Mouse (Mus musculus) erythroblast, embryonic 14.5 days (primary cell): ENCODE measurements around the gene Hnrnpa3. TPM values are rescaled to one million over a fixed set of nuclear protein-coding genes. Genes with fewer than 3 reads are reported as not detected.

Experiments used
- H3K27me3 ChIP-seq: 2 replicates; pipeline ENCODE4 v1.6.1; 2012; ENCODE audit warnings: inconsistent platforms; ENCODE audit not compliant: control insufficient read depth
- H3K36me3 ChIP-seq: 2 replicates; pipeline ENCODE4 v1.6.1; 2012; ENCODE audit warnings: mild to moderate bottlenecking, inconsistent platforms; ENCODE audit not compliant: control insufficient read depth
- H3K4me1 ChIP-seq: 2 replicates; pipeline ENCODE4 v1.6.1; 2012; ENCODE audit warnings: inconsistent platforms; ENCODE audit not compliant: control insufficient read depth
- H3K4me3 ChIP-seq: replicated peaks from 2 replicates; pipeline ENCODE3; 2012; ENCODE audit warnings: moderate library complexity, mild to moderate bottlenecking, inconsistent platforms
- H3K9me3 ChIP-seq: 2 replicates; pipeline ENCODE4 v1.6.1; 2012; ENCODE audit warnings: low read length, inconsistent platforms, mixed read lengths; ENCODE audit not compliant: control insufficient read depth
- GATA1 ChIP-seq: IDR thresholded peaks from 2 replicates; pipeline ENCODE4 v1.6.1; 2012; ENCODE audit warnings: low read length, inconsistent platforms, mixed read lengths
- TAL1 ChIP-seq: IDR thresholded peaks from 3 replicates; pipeline ENCODE4 v1.6.1; 2012; ENCODE audit warnings: low read length, inconsistent platforms, mixed read lengths
- polyA plus RNA-seq: library from polyadenylated mRNA; stranded (reverse); fragments of >175 nt; gene quantifications from 2 replicates; pipeline ENCODE4 v1.2.3, GENCODE M21; 2012

Gene Hnrnpa3
- polyA plus RNA-seq, 1 experiment = 16.1 TPM

GRCm38 (mm10) chr2:75653150-75653549 is 5.9 kb upstream of the Hnrnpa3 start:
- peaks cover 6% of the 10 kb centered on the region for H3K36me3 ChIP-seq
- H3K4me1 ChIP-seq = peaks cover 23% of the 10 kb centered on the region
- no peaks in the 10 kb centered on the region for H3K27me3 ChIP-seq
- H3K9me3 ChIP-seq = no peaks in the 10 kb centered on the region
- H3K4me3 ChIP-seq = no peak overlapping the region
- no peak for TF ChIP-seq GATA1
- no peak for TF ChIP-seq TAL1

GRCm38 (mm10) chr2:75654679-75655078 is 4.4 kb upstream of the Hnrnpa3 start:
- Histone ChIP-seq H3K36me3 (peaks cover 6% of the 10 kb centered on the region), H3K27me3 (no peaks in the 10 kb centered on the region), H3K9me3 (no peaks in the 10 kb centered on the region), H3K4me3 (no peak overlapping the region), H3K4me1 (peaks cover 26% of the 10 kb centered on the region)
- TF ChIP-seq GATA1 (no peak), TAL1 (no peak)

- H3K4me3 ChIP-seq = no peak overlapping the region
- no peaks in the 10 kb centered on the region for H3K9me3 ChIP-seq
- no peak for TF ChIP-seq TAL1
- no peak for TF ChIP-seq GATA1
- H3K4me1 ChIP-seq = peaks cover 37% of the 10 kb centered on the region
- H3K36me3 ChIP-seq = peaks cover 24% of the 10 kb centered on the region
- H3K27me3 ChIP-seq = no peaks in the 10 kb centered on the region
Measured at GRCm38 (mm10) chr2:75656924-75657323, 2.1 kb upstream of the Hnrnpa3 start.

GRCm38 (mm10) chr2:75657907-75658691 is 962 bp upstream of the Hnrnpa3 start:
- Histone ChIP-seq H3K4me3 (peak overlapping the region; percentile 97), H3K4me1 (peaks cover 36% of the 10 kb centered on the region), H3K36me3 (peaks cover 35% of the 10 kb centered on the region), H3K9me3 (no peaks in the 10 kb centered on the region), H3K27me3 (no peaks in the 10 kb centered on the region)
- TF ChIP-seq GATA1 (no peak), TAL1 (no peak)

- Histone ChIP-seq H3K9me3 (no peaks in the 10 kb centered on the region), H3K36me3 (peaks cover 50% of the 10 kb centered on the region), H3K4me1 (peaks cover 30% of the 10 kb centered on the region), H3K4me3 (peak overlapping the region; percentile 97), H3K27me3 (no peaks in the 10 kb centered on the region)
- TF ChIP-seq GATA1 (no peak), TAL1 (no peak)
Measured at GRCm38 (mm10) chr2:75659629-75659960, 534 bp downstream of the Hnrnpa3 start.

GRCm38 (mm10) chr2:75660255-75660948 is 1.3 kb downstream of the Hnrnpa3 start:
- H3K4me1 ChIP-seq = peaks cover 30% of the 10 kb centered on the region
- peaks cover 58% of the 10 kb centered on the region for H3K36me3 ChIP-seq
- H3K27me3 ChIP-seq = no peaks in the 10 kb centered on the region
- H3K4me3 ChIP-seq = peak overlapping the region; percentile 97
- no peaks in the 10 kb centered on the region for H3K9me3 ChIP-seq
- TF ChIP-seq GATA1 (no peak), TAL1 (no peak)

- H3K27me3 ChIP-seq = no peaks in the 10 kb centered on the region
- TF ChIP-seq TAL1 = no peak
- no peak for TF ChIP-seq GATA1
- peaks cover 59% of the 10 kb centered on the region for H3K36me3 ChIP-seq
- H3K9me3 ChIP-seq = no peaks in the 10 kb centered on the region
- peak overlapping the region; percentile 97 for H3K4me3 ChIP-seq
- peaks cover 28% of the 10 kb centered on the region for H3K4me1 ChIP-seq
Measured at GRCm38 (mm10) chr2:75661106-75661505, 2.0 kb downstream of the Hnrnpa3 start.

GRCm38 (mm10) chr2:75669491-75670445 is 10.7 kb downstream of the Hnrnpa3 start:
- TF ChIP-seq GATA1 = no peak
- TF ChIP-seq TAL1 = no peak
- Histone ChIP-seq H3K4me1 (peaks cover 11% of the 10 kb centered on the region), H3K4me3 (no peak overlapping the region), H3K36me3 (peaks cover 34% of the 10 kb centered on the region), H3K27me3 (no peaks in the 10 kb centered on the region), H3K9me3 (no peaks in the 10 kb centered on the region)
